Mouse (Mus musculus): ENCODE measurements around the gene Znrf1.

DNA sequence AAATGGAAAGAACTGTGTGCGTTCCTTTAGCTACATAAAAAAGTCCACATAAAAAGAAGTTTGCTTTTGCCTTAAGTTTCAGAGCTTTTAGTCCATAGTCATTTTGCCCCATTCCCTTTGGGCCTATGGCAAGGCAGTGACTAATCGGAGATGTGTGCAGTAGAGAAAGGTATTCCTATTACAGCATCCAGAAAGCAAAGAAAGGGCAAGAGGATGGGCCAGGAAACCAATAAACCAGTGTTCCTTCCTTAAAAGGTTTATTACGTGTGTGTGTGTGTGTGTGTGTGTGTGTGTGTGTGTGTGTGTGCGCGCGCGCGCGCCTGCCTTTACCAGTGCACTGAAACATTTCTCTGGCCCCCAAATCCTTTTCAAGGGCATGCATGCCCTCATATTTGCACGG, 35.8 kb downstream of the Znrf1 start:
- TF ChIP-seq CTCF (conservative IDR thresholded peaks at IDR 0.05 in 1 of 2, IDR thresholded peaks at IDR 0.05 in 1 of 2; ENCODE audit: low read depth in 2 of 2, low read length in 2 of 2) (no peak), MAFK (IDR thresholded peaks at IDR 0.05; ENCODE audit: insufficient replicate concordance, low read length) (no peak), POLR2A (IDR thresholded peaks at IDR 0.05; ENCODE audit: low read depth, low read length) (no peak), MEF2A (IDR thresholded peaks at IDR 0.05; ENCODE audit: borderline replicate concordance, low read depth, low read length) (no peak), ZNF384 (IDR thresholded peaks at IDR 0.05; ENCODE audit: low read depth, low read length) (no peak), MXI1 (IDR thresholded peaks at IDR 0.05; ENCODE audit: low read depth, low read length) (no peak), BHLHE40 (IDR thresholded peaks at IDR 0.05; ENCODE audit: low read depth, low read length) (no peak)
